Mouse (Mus musculus) cerebellum, adult 8-10 months (tissue): ENCODE data around the gene Zbtb37.

Source experiments
- DNase-seq: peaks from one replicate; pipeline ENCODE4 v3.0.0; 2022

Gene Zbtb37

GRCm38 (mm10) chr1:161034435-161035280 is at the start of gene Zbtb37:
Gene Zbtb37 (minus strand): TSS chr1:161034849.
- peak; percentile 98 for DNase-seq

- no peak for DNase-seq
Measured at GRCm38 (mm10) chr1:161077243-161077642, 42.6 kb upstream of the Zbtb37 start.

- no peak for DNase-seq
Measured at GRCm38 (mm10) chr1:161076238-161076637, 41.6 kb upstream of the Zbtb37 start.

GRCm38 (mm10) chr1:161071272-161071620 is 36.6 kb upstream of the Zbtb37 start:
- DNase-seq, result no peak

- DNase-seq, result peak; percentile 96
Measured at GRCm38 (mm10) chr1:161070352-161071271, 36.0 kb upstream of the Zbtb37 start, which contains the start of the genes Dars2 and Cenpl. Gene Dars2 (minus strand): TSS chr1:161070658. Gene Cenpl (plus strand): TSS chr1:161070713.

GRCm38 (mm10) chr1:161063351-161063750 is 28.7 kb upstream of the Zbtb37 start:
- DNase-seq, result no peak

GRCm38 (mm10) chr1:161057164-161057563 is 22.5 kb upstream of the Zbtb37 start:
- DNase-seq, result no peak

GRCm38 (mm10) chr1:161046972-161047371 is 12.3 kb upstream of the Zbtb37 start:
- DNase-seq, result no peak

- DNase-seq, result no peak
Measured at GRCm38 (mm10) chr1:161041261-161042020, 6.8 kb upstream of the Zbtb37 start.

- no peak for DNase-seq
Measured at GRCm38 (mm10) chr1:161040855-161041254, 6.2 kb upstream of the Zbtb37 start.

GRCm38 (mm10) chr1:161040426-161040770 is 5.7 kb upstream of the Zbtb37 start:
- no peak for DNase-seq

- DNase-seq, result no peak
Measured at GRCm38 (mm10) chr1:161039741-161040425, 5.2 kb upstream of the Zbtb37 start.

GRCm38 (mm10) chr1:161038968-161039721 is 4.5 kb upstream of the Zbtb37 start:
- DNase-seq, result no peak

GRCm38 (mm10) chr1:161038004-161038403 is 3.4 kb upstream of the Zbtb37 start:
- DNase-seq, result no peak

- DNase-seq, result no peak
Measured at GRCm38 (mm10) chr1:161037599-161037998, 3.0 kb upstream of the Zbtb37 start.

- DNase-seq, result no peak
Measured at GRCm38 (mm10) chr1:161037026-161037425, 2.4 kb upstream of the Zbtb37 start.

GRCm38 (mm10) chr1:161036411-161036841 is 1.8 kb upstream of the Zbtb37 start:
- no peak for DNase-seq

- DNase-seq, result peak; percentile 42
Measured at GRCm38 (mm10) chr1:161035786-161036404, 1.2 kb upstream of the Zbtb37 start.

GRCm38 (mm10) chr1:161035281-161035785 is 684 bp upstream of the Zbtb37 start:
- no peak for DNase-seq

- no peak for DNase-seq
Measured at GRCm38 (mm10) chr1:161033856-161034434, 704 bp downstream of the Zbtb37 start.
